Mouse (Mus musculus) spleen, adult 2 months (tissue): ENCODE measurements around the gene Cipc.

Experiments
- CTCF ChIP-seq: fragments of 200-500 bp; IDR thresholded peaks from 2 replicates; pipeline ENCODE4 v1.5.1; 2011; ENCODE audit warnings: mild to moderate bottlenecking, inconsistent platforms; ENCODE audit not compliant: insufficient read depth, insufficient read length, insufficient replicate concordance; ENCODE audit errors: extremely low read depth
- POLR2A ChIP-seq: fragments of 200-500 bp; IDR thresholded peaks from 2 replicates; pipeline ENCODE4 v1.6.1; 2011; ENCODE audit warnings: low read depth, low read length, inconsistent platforms

DNA sequence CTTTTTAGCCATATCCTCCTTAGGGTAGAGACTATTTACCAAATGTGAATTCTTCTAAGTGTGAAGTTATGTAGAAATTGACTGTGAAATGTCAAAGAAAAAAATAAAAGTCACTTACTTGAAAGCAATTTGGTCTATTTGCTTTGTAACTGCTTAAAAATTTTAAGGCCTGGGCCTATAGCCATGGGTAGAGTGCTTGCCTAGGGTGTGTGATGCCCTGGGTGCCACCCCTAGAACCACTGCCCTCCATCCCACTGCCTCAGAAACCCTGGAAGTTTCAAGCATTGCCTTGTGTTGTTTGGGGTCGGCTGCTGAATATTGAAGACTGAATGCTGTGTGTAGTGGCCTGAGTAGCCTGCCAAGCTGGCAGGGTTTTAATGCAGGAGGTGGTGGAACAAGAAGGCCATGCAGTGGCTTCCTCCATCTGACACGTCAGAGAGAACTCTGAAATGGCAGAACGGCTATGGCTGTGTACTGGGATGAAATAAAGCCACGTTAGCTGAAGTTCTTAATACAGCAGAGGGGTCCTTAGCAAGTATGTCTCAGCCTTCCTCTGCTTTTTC, 18.5 kb downstream of the Cipc start:
- TF ChIP-seq CTCF (no peak), POLR2A (no peak)
